Mouse (Mus musculus): ENCODE results near the gene Ndufv1.
"Not testable (repeated sequence)": the region's sequence is repeated elsewhere in the genome, so short reads cannot be mapped to it uniquely, and the experiment has no call there.

Ndufv1 gene

GRCm38 (mm10) chr19:3974608-3975007 is 38.0 kb downstream of the Ndufv1 start:
- DNase-seq (ENCODE audit: low spot score) = not testable (repeated sequence)

DNA sequence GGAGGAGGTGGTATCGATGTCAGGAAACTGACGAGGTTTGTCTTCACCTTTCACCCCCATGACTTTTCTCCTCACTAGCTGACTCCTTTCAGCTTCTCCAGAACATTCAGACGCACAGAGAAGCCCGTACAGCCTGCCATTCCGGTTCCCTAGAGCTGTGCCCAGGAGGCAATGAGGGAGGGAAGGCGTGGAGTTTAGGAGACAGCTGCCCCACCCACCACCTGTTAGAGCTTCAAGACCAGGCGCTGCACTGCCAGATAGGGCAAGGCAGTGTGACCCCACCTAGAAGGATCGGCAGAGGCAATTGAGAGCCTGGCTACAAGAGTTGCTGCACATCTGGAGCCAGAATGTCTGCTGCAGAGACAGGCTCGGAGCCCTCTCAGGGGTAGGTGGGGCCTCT is 40.4 kb downstream of the Ndufv1 start, which contains the start of gene Aldh3b2:
TSS of gene Aldh3b2 (plus strand) at position 100 of the 400 bp plus-strand sequence.
- no peak for DNase-seq (ENCODE audit: low spot score)

DNA sequence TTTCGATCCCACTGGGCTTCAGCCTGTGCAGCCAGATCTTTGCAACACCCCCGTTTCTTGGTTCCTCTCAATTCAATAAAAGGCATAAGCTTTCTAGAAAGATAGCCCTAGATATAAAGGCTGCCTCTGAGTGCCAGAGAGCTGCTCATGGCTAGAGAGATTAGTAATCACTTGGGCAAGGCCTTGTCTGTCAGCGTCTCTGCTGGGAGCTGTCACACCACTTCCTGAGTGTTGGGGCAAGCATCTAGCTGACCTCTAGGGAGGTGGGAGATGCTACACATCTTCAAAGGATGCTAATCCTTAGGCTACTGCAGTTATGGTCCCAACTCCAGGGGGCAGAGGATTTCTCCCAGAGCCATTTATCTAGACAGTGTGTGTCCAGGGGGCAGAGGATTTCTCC is 45.3 kb downstream of the Ndufv1 start:
- no peak for DNase-seq (ENCODE audit: low spot score)

GRCm38 (mm10) chr19:3966330-3967075 is 46.1 kb downstream of the Ndufv1 start:
- DNase-seq (ENCODE audit: low spot score) = no peak

- DNase-seq (ENCODE audit: low spot score) = no peak
Measured at GRCm38 (mm10) chr19:3964030-3964429, 48.6 kb downstream of the Ndufv1 start.

GRCm38 (mm10) chr19:3962469-3962868 is 50.1 kb downstream of the Ndufv1 start:
- no peak for DNase-seq (ENCODE audit: low spot score)

GRCm38 (mm10) chr19:3961805-3962204 is 50.8 kb downstream of the Ndufv1 start:
- DNase-seq (ENCODE audit: low spot score) = not testable (repeated sequence)

GRCm38 (mm10) chr19:3960211-3960610 is 52.4 kb downstream of the Ndufv1 start:
- DNase-seq (ENCODE audit: low spot score) = no peak

GRCm38 (mm10) chr19:3959030-3959429 is 53.6 kb downstream of the Ndufv1 start:
- DNase-seq (ENCODE audit: low spot score) = no peak

GRCm38 (mm10) chr19:3958470-3958869 is 54.1 kb downstream of the Ndufv1 start, which contains the start of gene Aldh3b3:
Gene Aldh3b3 (plus strand): TSS chr19:3958645.
- DNase-seq (ENCODE audit: low spot score) = no peak
